ENCODE assay signal across 12 mouse cellular contexts in genomic region chr2:132022621-132023020, GRCm38 (mm10). TPM values are rescaled to one million over a fixed set of nuclear protein-coding genes. Genes with fewer than 3 reads are reported as not detected.
DNase-seq lines count a peak whose midpoint lies in the region; ATAC-seq and TF ChIP-seq lines count a peak whose summit lies in the region.
"Had no signal": no experiment of that assay in that cellular context is flagged by ENCODE, and none has a peak within 500 bp of the region (broad histone marks: within the 10 kb centered on the region; RNA-seq: fewer than 3 reads in every experiment).

No protein-coding gene starts in this region.

- H3K27ac ChIP-seq in heart, embryonic 16.5 days (ENCODE audit: low read length): peak overlapping the region; percentile 52
- H3K27ac ChIP-seq in bone marrow, adult 2 months (ENCODE audit: control insufficient read depth, insufficient read depth, low read depth, low read length, poor library complexity): peak overlapping the region; percentile 17
- no peak overlapping the region for H3K27ac ChIP-seq in intestine, postnatal 0 days (ENCODE audit: low read depth, low read length)
- H3K27ac ChIP-seq in kidney, embryonic 16.5 days (ENCODE audit: low read length): no peak overlapping the region
- H3K27ac ChIP-seq: heart, embryonic 10.5 days; macrophage; neural tube, embryonic 12.5 days had no signal

- no peak for TF ChIP-seq POLR2A in bone marrow, adult 2 months (IDR thresholded peaks at IDR 0.05; ENCODE audit: borderline replicate concordance, control insufficient read depth, low read depth, low read length)

- 65% methylated on average over 8 of the region's 8 CpGs for WGBS in heart, embryonic 16.5 days
- WGBS in bone marrow, adult 2 months: 8% methylated on average over 8 of the region's 8 CpGs
- 62% methylated on average over 8 of the region's 8 CpGs for WGBS in intestine, postnatal 0 days
- WGBS in kidney, embryonic 16.5 days: 71% methylated on average over 8 of the region's 8 CpGs

- no peaks in the 10 kb centered on the region for H3K27me3 ChIP-seq in heart, embryonic 16.5 days (ENCODE audit: control insufficient read depth, insufficient read depth, low read length)
- H3K27me3 ChIP-seq in intestine, postnatal 0 days (replicated peaks; ENCODE audit: control insufficient read depth, insufficient read depth, low read length): no peaks in the 10 kb centered on the region; the same call in 1 of the 2 replicates
- peaks cover 3% of the 10 kb centered on the region; the same call in 1 of the 2 replicates for H3K27me3 ChIP-seq in kidney, embryonic 16.5 days (ENCODE audit: insufficient read depth, low read length)
- H3K27me3 ChIP-seq: neural tube, embryonic 12.5 days had no signal

- no peak overlapping the region for H3K9ac ChIP-seq in heart, embryonic 16.5 days (ENCODE audit: low read length)
- no peak overlapping the region for H3K9ac ChIP-seq in intestine, postnatal 0 days (ENCODE audit: low read depth, low read length)
- H3K9ac ChIP-seq in kidney, embryonic 16.5 days (replicated peaks; ENCODE audit: low read length): no peak overlapping the region
- H3K9ac ChIP-seq: neural tube, embryonic 12.5 days had no signal

- H3K4me1 ChIP-seq in heart, embryonic 16.5 days (ENCODE audit: control insufficient read depth, insufficient read depth, low read length): peaks cover 16% of the 10 kb centered on the region
- H3K4me1 ChIP-seq in bone marrow, adult 2 months (ENCODE audit: control insufficient read depth, insufficient read depth, low read length): peaks cover 10% of the 10 kb centered on the region
- no peaks in the 10 kb centered on the region for H3K4me1 ChIP-seq in intestine, postnatal 0 days (replicated peaks; ENCODE audit: control insufficient read depth, insufficient read depth, low read length)
- peaks cover 11% of the 10 kb centered on the region; the same call in 1 of the 2 replicates for H3K4me1 ChIP-seq in kidney, embryonic 16.5 days (ENCODE audit: insufficient read depth, low read length)

- no peak overlapping the region for H3K4me2 ChIP-seq in heart, embryonic 16.5 days (ENCODE audit: low read depth, low read length)
- no peak overlapping the region for H3K4me2 ChIP-seq in intestine, postnatal 0 days (replicated peaks; ENCODE audit: low read depth)
- H3K4me2 ChIP-seq in kidney, embryonic 16.5 days (replicated peaks; ENCODE audit: low read depth, low read length): no peak overlapping the region
- H3K4me2 ChIP-seq: neural tube, embryonic 12.5 days had no signal

- TF ChIP-seq CTCF in bone marrow, adult 2 months (IDR thresholded peaks at IDR 0.05; ENCODE audit: control insufficient read depth, insufficient read depth, low read length): no peak
- no peak for TF ChIP-seq CTCF in intestine, postnatal 0 days (IDR thresholded peaks at IDR 0.05; ENCODE audit: low read depth)

- no peaks in the 10 kb centered on the region for H3K36me3 ChIP-seq in heart, embryonic 16.5 days (ENCODE audit: control insufficient read depth, insufficient read depth)
- no peaks in the 10 kb centered on the region for H3K36me3 ChIP-seq in intestine, postnatal 0 days (ENCODE audit: control insufficient read depth, insufficient read depth)
- no peaks in the 10 kb centered on the region for H3K36me3 ChIP-seq in kidney, embryonic 16.5 days (ENCODE audit: insufficient read depth, low read length)
- H3K36me3 ChIP-seq: heart, embryonic 10.5 days had no signal

- no peak for ATAC-seq in heart, embryonic 16.5 days (replicated peaks; ENCODE audit: extremely low read depth, insufficient read depth, low FRiP score)
- no peak for ATAC-seq in intestine, postnatal 0 days
- no peak for ATAC-seq in kidney, embryonic 16.5 days (ENCODE audit: low FRiP score, low TSS enrichment)

- DNase-seq in heart, adult 8-10 months (ENCODE audit: low spot score): no peak
- DNase-seq in 416B (ENCODE audit: low read depth): peak; percentile 71
- DNase-seq in naive thymus-derived CD4-positive, alpha-beta T cell, adult 2 months (ENCODE audit: low read depth): peak; percentile 71
- no peak for DNase-seq in kidney, postnatal 36 days
- DNase-seq: kidney, adult 2 months had no signal

- no peaks in the 10 kb centered on the region for H3K9me3 ChIP-seq in heart, embryonic 16.5 days (replicated peaks; ENCODE audit: control insufficient read depth, low read length)
- no peaks in the 10 kb centered on the region for H3K9me3 ChIP-seq in intestine, postnatal 0 days (ENCODE audit: control insufficient read depth)
- H3K9me3 ChIP-seq in kidney, embryonic 16.5 days (ENCODE audit: low read length): no peaks in the 10 kb centered on the region
- H3K9me3 ChIP-seq: heart, embryonic 10.5 days; neural tube, embryonic 12.5 days had no signal

- H3K4me3 ChIP-seq in heart, embryonic 16.5 days (ENCODE audit: low read length): no peak overlapping the region
- peak overlapping the region; percentile 3 for H3K4me3 ChIP-seq in bone marrow, adult 2 months (replicated peaks; ENCODE audit: control insufficient read depth, low read depth, low read length)
- no peak overlapping the region for H3K4me3 ChIP-seq in intestine, postnatal 0 days (ENCODE audit: low read depth, low read length)
- H3K4me3 ChIP-seq in kidney, embryonic 16.5 days (ENCODE audit: low read length): no peak overlapping the region
- H3K4me3 ChIP-seq: heart, embryonic 10.5 days; neural tube, embryonic 12.5 days had no signal

RNA-seq across cellular contexts. Expression of gene Rassf2, which starts 7.4 kb away (rescaled TPM):
- 10.6 and 12.5 TPM in 2 replicates for polyA plus RNA-seq in heart, embryonic 16.5 days (2015; fragmentation: Nextera tagmentation; extraction: Ambion mirVana)
- total RNA-seq in heart, adult 8-10 months (2022): 1 to 10 TPM; 4.1 to 7.7 (median 6.6) TPM
- polyA plus RNA-seq in bone marrow, adult 2 months (2011; ENCODE audit: insufficient read depth, insufficient read length, low replicate concordance, missing spikeins): 17.9 and 35.7 TPM in 2 replicates
- 4.4 TPM in 2 replicates for polyA plus RNA-seq in intestine, postnatal 0 days (2015; fragmentation: Nextera tagmentation; extraction: Ambion mirVana)
- 8.1 and 9.1 TPM in 2 replicates for polyA plus RNA-seq in kidney, embryonic 16.5 days (2015; fragmentation: Nextera tagmentation; extraction: Ambion mirVana)

Comparison
In these comparisons a context has a peak if more than half of its experiments do, and no peak if none do; other contexts are left out.
1. H3K27ac ChIP-seq: peak in heart, embryonic 16.5 days (single experiment) and bone marrow, adult 2 months (single experiment); none in intestine, postnatal 0 days (single experiment) and kidney, embryonic 16.5 days (single experiment).
2. DNase-seq: peak in 416B (single experiment) and naive thymus-derived CD4-positive, alpha-beta T cell, adult 2 months (single experiment); none in heart, adult 8-10 months (single experiment) and kidney, postnatal 36 days (0 of 2).